Mouse (Mus musculus): ENCODE results near the gene Ulk4.

- no peak for TF ChIP-seq GATA1 (IDR thresholded peaks at IDR 0.05; ENCODE audit: borderline replicate concordance, low read length)
- no peak for TF ChIP-seq FLI1 (IDR thresholded peaks at IDR 0.05; ENCODE audit: low read length)
Observed at GRCm38 (mm10) chr9:120948832-120949231, 328.2 kb downstream of the Ulk4 start.

Data from megakaryocyte, embryonic 14.5 days (primary cell).